Comparison of ENCODE assay signal across 22 mouse cellular contexts in the genomic region with DNA sequence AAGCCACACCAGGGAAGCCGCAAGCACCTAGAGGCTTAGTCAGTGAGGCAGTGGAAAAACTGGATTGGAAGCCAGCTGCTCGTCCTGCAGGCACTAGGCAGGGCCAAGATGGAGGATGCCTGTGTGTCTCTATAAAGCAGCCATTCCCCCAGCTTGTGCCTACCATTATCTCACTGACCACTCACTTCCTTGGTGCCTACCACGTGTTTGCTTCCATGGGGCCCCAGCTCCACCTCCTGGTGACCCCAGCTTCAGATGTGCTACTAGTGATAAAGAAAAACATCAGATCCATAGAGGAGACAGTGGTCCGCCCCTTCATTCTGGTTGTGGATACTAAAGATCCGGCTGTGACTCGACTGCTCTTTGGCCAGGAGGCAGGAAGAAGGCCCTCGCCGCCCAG. TPM values are rescaled to one million over a fixed set of nuclear protein-coding genes. Genes with fewer than 3 reads are reported as not detected.
A peak's percentile ranks its signal among the peaks of the same experiment; 100 is the strongest.
DNase-seq lines count a peak whose midpoint lies in the region; ATAC-seq and TF ChIP-seq lines count a peak whose summit lies in the region.
"Had no signal": no experiment of that assay in that cellular context is flagged by ENCODE, and none has a peak within 500 bp of the region (broad histone marks: within the 10 kb centered on the region; RNA-seq: fewer than 3 reads in every experiment).

No protein-coding gene starts in this region.

- H3K27ac ChIP-seq in MEL (ENCODE audit: control insufficient read depth, low read depth, low read length) = no peak overlapping the region
- H3K27ac ChIP-seq in liver, embryonic 11.5 days (ENCODE audit: low read depth, low read length) = no peak overlapping the region
- H3K27ac ChIP-seq in kidney, embryonic 16.5 days (ENCODE audit: low read length) = no peak overlapping the region
- H3K27ac ChIP-seq: heart, embryonic 15.5 days; hindbrain, embryonic 10.5 days; left cerebral cortex, adult 2 months; limb, embryonic 10.5 days; midbrain, embryonic 10.5 days; stomach, embryonic 15.5 days had no signal

- peak; percentile 17 for DNase-seq in MEL (ENCODE audit: low read depth, low spot score)
- no peak for DNase-seq in liver, embryonic 11.5 days (ENCODE audit: low spot score)
- no peak for DNase-seq in embryo, embryonic 10.5 days (ENCODE audit: low spot score)
- DNase-seq: adrenal gland, adult 2 months; cerebellum, adult 9-11 months; embryo, embryonic 11 days; kidney, postnatal 4 days; layer of hippocampus, adult 9-11 months; lung, adult 2 months; right cerebral cortex, postnatal 14 days; thymus, adult 2 months had no signal

- no peaks in the 10 kb centered on the region for H3K9me3 ChIP-seq in megakaryocyte, embryonic 14.5 days
- H3K9me3 ChIP-seq in MEL (replicated peaks; ENCODE audit: insufficient read depth, low read length) = no peaks in the 10 kb centered on the region
- H3K9me3 ChIP-seq in liver, embryonic 11.5 days (ENCODE audit: control insufficient read depth, low read length) = no peaks in the 10 kb centered on the region
- no peaks in the 10 kb centered on the region for H3K9me3 ChIP-seq in kidney, embryonic 16.5 days (ENCODE audit: low read length)
- H3K9me3 ChIP-seq: heart, embryonic 15.5 days; hindbrain, embryonic 10.5 days; limb, embryonic 10.5 days; midbrain, embryonic 10.5 days; stomach, embryonic 15.5 days had no signal

- peak overlapping the region; percentile 81 for H3K4me2 ChIP-seq in liver, embryonic 11.5 days
- no peak overlapping the region for H3K4me2 ChIP-seq in kidney, embryonic 16.5 days (replicated peaks; ENCODE audit: low read depth, low read length)

- H3K36me3 ChIP-seq in megakaryocyte, embryonic 14.5 days (replicated peaks; ENCODE audit: low read length) = peaks cover 50% of the 10 kb centered on the region
- H3K36me3 ChIP-seq in MEL (ENCODE audit: control insufficient read depth in 1 of 2, insufficient read depth in 2 of 2, low read length in 2 of 2) = peaks cover 9 to 12% of the 10 kb centered on the region in 2 experiments
- H3K36me3 ChIP-seq in liver, embryonic 11.5 days (ENCODE audit: control insufficient read depth, insufficient read depth, low read length) = peaks cover 17% of the 10 kb centered on the region
- H3K36me3 ChIP-seq in kidney, embryonic 16.5 days (ENCODE audit: insufficient read depth, low read length) = peaks cover 33% of the 10 kb centered on the region; the same call in 1 of the 2 replicates

- no peak for TF ChIP-seq POLR2A in MEL (IDR thresholded peaks at IDR 0.05; ENCODE audit: control insufficient read depth in 1 of 2, insufficient read depth in 1 of 2, low read depth in 1 of 2, low read length in 2 of 2, poor library complexity in 1 of 2)

- H3K79me2 ChIP-seq in MEL (ENCODE audit: control insufficient read depth, insufficient read depth, low read length, poor library complexity) = peaks cover 28% of the 10 kb centered on the region

- H3K4me3 ChIP-seq in megakaryocyte, embryonic 14.5 days (replicated peaks) = peak overlapping the region; percentile 97
- no peak overlapping the region for H3K4me3 ChIP-seq in MEL (ENCODE audit: control insufficient read depth in 1 of 2, insufficient read depth in 1 of 2, low read depth in 2 of 2, low read length in 2 of 2)
- H3K4me3 ChIP-seq in liver, embryonic 11.5 days (ENCODE audit: low read depth, low read length) = peak overlapping the region; percentile 98
- no peak overlapping the region for H3K4me3 ChIP-seq in kidney, embryonic 16.5 days (ENCODE audit: low read length)
- H3K4me3 ChIP-seq: left cerebral cortex, adult 2 months had no signal

- peaks cover 56% of the 10 kb centered on the region for H3K4me1 ChIP-seq in megakaryocyte, embryonic 14.5 days
- peaks cover 2 to 16% of the 10 kb centered on the region in 2 experiments for H3K4me1 ChIP-seq in MEL (ENCODE audit: control insufficient read depth in 1 of 2, insufficient read depth in 2 of 2, low read length in 2 of 2)
- peaks cover 14% of the 10 kb centered on the region for H3K4me1 ChIP-seq in liver, embryonic 11.5 days (replicated peaks; ENCODE audit: control insufficient read depth, insufficient read depth, low read length)
- H3K4me1 ChIP-seq in kidney, embryonic 16.5 days (ENCODE audit: insufficient read depth, low read length) = peaks cover 15% of the 10 kb centered on the region

- no peak for TF ChIP-seq CTCF in MEL (IDR thresholded peaks at IDR 0.05 in 2 of 3, conservative IDR thresholded peaks at IDR 0.05 in 1 of 3; ENCODE audit: control insufficient read depth in 1 of 3, insufficient read depth in 1 of 3, low read depth in 2 of 3, low read length in 3 of 3, poor library complexity in 1 of 3, severe bottlenecking in 1 of 3)

- no peaks in the 10 kb centered on the region for H3K27me3 ChIP-seq in megakaryocyte, embryonic 14.5 days (replicated peaks)
- H3K27me3 ChIP-seq in MEL (ENCODE audit: control insufficient read depth in 1 of 2, insufficient read depth in 2 of 2, low read length in 2 of 2) = no peaks in the 10 kb centered on the region
- no peaks in the 10 kb centered on the region for H3K27me3 ChIP-seq in liver, embryonic 11.5 days (replicated peaks; ENCODE audit: control insufficient read depth, insufficient read depth, low read length)
- H3K27me3 ChIP-seq in kidney, embryonic 16.5 days (ENCODE audit: insufficient read depth, low read length) = no peaks in the 10 kb centered on the region
- H3K27me3 ChIP-seq: heart, embryonic 15.5 days; stomach, embryonic 15.5 days had no signal

- ATAC-seq in megakaryocyte, adult 5-6 weeks (ENCODE audit: poor library complexity, severe bottlenecking) = no peak
- ATAC-seq in liver, embryonic 11.5 days (replicated peaks; ENCODE audit: low FRiP score) = peak; percentile 49
- ATAC-seq in megakaryocyte-erythroid progenitor cell, adult 5-6 weeks (replicated peaks; ENCODE audit: low FRiP score, low TSS enrichment, poor library complexity, severe bottlenecking) = peak; percentile 19; the same call in 1 of the 2 replicates
- no peak for ATAC-seq in CD4-positive, CD25-positive, alpha-beta regulatory T cell, adult 4 months
- no peak for ATAC-seq in kidney, embryonic 16.5 days (ENCODE audit: low FRiP score, low TSS enrichment)

- H3K9ac ChIP-seq in MEL (ENCODE audit: control insufficient read depth, low read depth, low read length, poor library complexity, severe bottlenecking) = peak overlapping the region; percentile 99; the same call in 1 of the 2 replicates
- peak overlapping the region; percentile 98; the same call in 1 of the 2 replicates for H3K9ac ChIP-seq in liver, embryonic 11.5 days (ENCODE audit: low read depth, low read length)
- H3K9ac ChIP-seq in kidney, embryonic 16.5 days (replicated peaks; ENCODE audit: low read length) = no peak overlapping the region
- H3K9ac ChIP-seq: heart, embryonic 15.5 days; stomach, embryonic 15.5 days had no signal

- TF ChIP-seq RAD21 in MEL (IDR thresholded peaks at IDR 0.05; ENCODE audit: low read depth, low read length) = no peak

- 64% methylated on average over 8 of the region's 8 CpGs for WGBS in liver, embryonic 11.5 days
- 87% methylated on average over 8 of the region's 8 CpGs for WGBS in kidney, embryonic 16.5 days

- TF ChIP-seq EP300 in MEL (IDR thresholded peaks at IDR 0.05; ENCODE audit: low read depth in 1 of 2, low read length in 2 of 2) = no peak

TF ChIP-seq in MEL, 35 proteins besides CTCF, POLR2A, EP300 and RAD21:
- TF ChIP-seq MAX (IDR thresholded peaks at IDR 0.05; ENCODE audit: low read length) (0 out of 2 replicates have a peak, but pooled peaks have one; percentile 21), USF1 (IDR thresholded peaks at IDR 0.05; ENCODE audit: low read depth, low read length) (0 out of 2 replicates have a peak, but pooled peaks have one; percentile 17), GATA1 (IDR thresholded peaks at IDR 0.05; ENCODE audit: low read depth, low read length) (peak; percentile 22; the same call in 1 of the 2 replicates), TAL1 (IDR thresholded peaks at IDR 0.05; ENCODE audit: low read length) (no peak), TBP (IDR thresholded peaks at IDR 0.05; ENCODE audit: low read depth, low read length) (no peak), NRF1 (IDR thresholded peaks at IDR 0.05; ENCODE audit: insufficient read depth, low read depth, low read length, poor library complexity, severe bottlenecking) (no peak), ZMIZ1 (IDR thresholded peaks at IDR 0.05; ENCODE audit: low read depth, low read length) (no peak), MYC (IDR thresholded peaks at IDR 0.05; ENCODE audit: low read depth, low read length) (0 out of 2 replicates have a peak, but pooled peaks have one; percentile 32), TCF12 (IDR thresholded peaks at IDR 0.05; ENCODE audit: low read depth, low read length) (no peak), SIN3A (IDR thresholded peaks at IDR 0.05; ENCODE audit: low read length) (no peak), ZC3H11A (IDR thresholded peaks at IDR 0.05; ENCODE audit: low read depth, low read length) (no peak), MYB (IDR thresholded peaks at IDR 0.05; ENCODE audit: low read depth, low read length) (no peak), ZNF384 (IDR thresholded peaks at IDR 0.05; ENCODE audit: low read depth, low read length) (no peak), ZKSCAN1 (IDR thresholded peaks at IDR 0.05; ENCODE audit: low read depth, low read length) (no peak)

RNA-seq across cellular contexts. Expression of gene Scyl3, which starts 2.9 kb away (rescaled TPM):
- polyA plus RNA-seq in megakaryocyte, embryonic 14.5 days (2012; ENCODE audit: insufficient read depth, low replicate concordance) = 1.5 and 3.5 TPM in 2 replicates
- total RNA-seq in megakaryocyte, adult 5-6 weeks (2015) = 29.5 and 40.9 TPM in 2 replicates
- total RNA-seq in megakaryocyte, adult 5-6 weeks (2017) = 18.9 and 19.2 TPM in 2 replicates
- 11.0 and 12.2 TPM in 2 replicates for total RNA-seq in MEL (2012; rRNA removed)
- polyA plus RNA-seq in MEL (2012; ENCODE audit: insufficient read depth in 1 of 2, insufficient read length in 2 of 2, low read depth in 1 of 2, low replicate concordance in 2 of 2, missing spikeins in 1 of 2) = 10 to 100 TPM; 21.2 to 55.7 TPM
- 24.5 and 25.6 TPM in 2 replicates for polyA plus RNA-seq in liver, embryonic 11.5 days (2014; fragmentation: Nextera tagmentation; extraction: Ambion mirVana)
- 43.0 and 44.3 TPM in 2 replicates for total RNA-seq in megakaryocyte-erythroid progenitor cell, adult 5-6 weeks (2014; fragmentation: Nextera tagmentation)
- total RNA-seq in megakaryocyte-erythroid progenitor cell, adult 5-6 weeks (2017) = 15.6 and 21.0 TPM in 2 replicates
- polyA plus RNA-seq in CD4-positive, CD25-positive, alpha-beta regulatory T cell, adult 4 months (2017; shearing (Covaris generic)) = 10 to 100 TPM; 22.1 to 22.4 TPM
- 17.3 and 18.7 TPM in 2 replicates for polyA plus RNA-seq in kidney, embryonic 16.5 days (2015; fragmentation: Nextera tagmentation; extraction: Ambion mirVana)

Comparison
In these comparisons a context has a peak if more than half of its experiments do, and no peak if none do; other contexts are left out.
1. H3K4me3 ChIP-seq: peak in megakaryocyte, embryonic 14.5 days (single experiment) and liver, embryonic 11.5 days (single experiment); none in MEL (0 of 2) and kidney, embryonic 16.5 days (single experiment).
2. ATAC-seq: peak in liver, embryonic 11.5 days (single experiment) and megakaryocyte-erythroid progenitor cell, adult 5-6 weeks (single experiment); none in megakaryocyte, adult 5-6 weeks (single experiment), CD4-positive, CD25-positive, alpha-beta regulatory T cell, adult 4 months (single experiment) and kidney, embryonic 16.5 days (single experiment).